Mouse (Mus musculus): ENCODE measurements at regions not wholly inside any gene's neighbourhood (a gene's known extent, or its start where the extent isn't known, plus 50 kb on each side); places are given as distances from the start of the nearest gene placed in this dataset.

DNA sequence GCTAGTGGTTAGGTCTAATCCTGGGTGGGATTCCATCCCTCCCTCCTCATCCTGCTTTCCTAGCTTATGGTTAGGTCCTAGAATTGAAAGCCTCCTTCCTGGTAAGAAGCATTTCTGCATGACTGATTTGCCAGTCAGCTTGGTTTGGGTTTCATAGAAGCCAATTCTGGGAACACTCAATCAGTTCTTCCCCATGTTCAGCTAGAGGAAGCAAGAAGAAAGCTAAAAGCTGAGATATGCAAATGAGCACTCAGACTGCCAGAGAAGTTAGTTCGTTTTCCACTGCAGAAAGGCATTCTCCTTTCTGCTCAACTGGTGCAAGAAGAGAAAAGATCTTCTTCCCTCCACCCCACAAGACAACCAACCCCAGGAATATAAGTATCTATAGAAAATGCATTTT, 457.0 kb upstream of the Vstm2b start:
- TF ChIP-seq CTCF (conservative IDR thresholded peaks at IDR 0.05; ENCODE audit: low read length) (no peak), POU5F1 (IDR thresholded peaks at IDR 0.05; ENCODE audit: borderline replicate concordance, low read length) (no peak)

All from E14TG2a.4 (cell line).